In genomic region chr13:58638950-58639349, GRCm38 (mm10) we compare ENCODE assay signal across 9 mouse cellular contexts. TPM values are rescaled to one million over a fixed set of nuclear protein-coding genes. Genes with fewer than 3 reads are reported as not detected.
A peak's percentile ranks its signal among the peaks of the same experiment; 100 is the strongest.
DNase-seq lines count a peak whose midpoint lies in the region; ATAC-seq and TF ChIP-seq lines count a peak whose summit lies in the region.
"Had no signal": no experiment of that assay in that cellular context is flagged by ENCODE, and none has a peak within 500 bp of the region (broad histone marks: within the 10 kb centered on the region; RNA-seq: fewer than 3 reads in every experiment).

No protein-coding gene starts in this region.

- no peak for TF ChIP-seq POLR2A in testis, adult 2 months (IDR thresholded peaks at IDR 0.05; ENCODE audit: control insufficient read depth, low read depth, low read length)

- peak; percentile 75 for ATAC-seq in frontal cortex, adult (ENCODE audit: low TSS enrichment)

- peak; percentile 31; the same call in 1 of the 2 replicates for TF ChIP-seq CTCF in testis, adult 2 months (IDR thresholded peaks at IDR 0.05; ENCODE audit: control insufficient read depth, insufficient read depth, insufficient replicate concordance, low read depth, low read length)

- H3K27ac ChIP-seq in testis, adult 2 months (ENCODE audit: control insufficient read depth, insufficient read depth, low read depth, low read length) = no peak overlapping the region
- H3K27ac ChIP-seq: midbrain, embryonic 12.5 days had no signal

- peaks cover 5% of the 10 kb centered on the region for H3K4me1 ChIP-seq in testis, adult 2 months (ENCODE audit: control insufficient read depth, insufficient read depth, low read length)

- no peaks in the 10 kb centered on the region for H3K27me3 ChIP-seq in testis, adult 2 months (ENCODE audit: control insufficient read depth, insufficient read depth, low read length)

- no peak overlapping the region for H3K4me3 ChIP-seq in testis, adult 2 months (ENCODE audit: control insufficient read depth, low read depth, low read length)
- H3K4me3 ChIP-seq: midbrain, embryonic 12.5 days had no signal

- no peaks in the 10 kb centered on the region for H3K36me3 ChIP-seq in testis, adult 2 months (ENCODE audit: control insufficient read depth, insufficient read depth, low read length)
- H3K36me3 ChIP-seq: midbrain, embryonic 12.5 days had no signal

- DNase-seq in ovary, postnatal 14 days (ENCODE audit: low spot score) = peak; percentile 29
- no peak for DNase-seq in ovary, adult 18-20 months (ENCODE audit: low spot score)
- DNase-seq in cerebellum, adult 11 months = peak; percentile 66
- DNase-seq in layer of hippocampus, adult 9-11 months = peak; percentile 73
- peak; percentile 50 for DNase-seq in mesoderm, embryonic 11.5 days (ENCODE audit: low read depth, low spot score)
- no peak for DNase-seq in spleen, postnatal 14 days (ENCODE audit: low spot score in 2 of 2)

RNA-seq across cellular contexts. Expression of gene Slc28a3, which starts 28.3 kb away (rescaled TPM):
- polyA plus RNA-seq in testis, adult 2 months (2012; rRNA removed) = 1.5 and 2.0 TPM in 2 replicates
- polyA plus RNA-seq: midbrain, embryonic 12.5 days had no signal

Comparison
In these comparisons a context has a peak if more than half of its experiments do, and no peak if none do; other contexts are left out.
1. DNase-seq: peak in ovary, postnatal 14 days (single experiment), cerebellum, adult 11 months (single experiment), layer of hippocampus, adult 9-11 months (single experiment) and mesoderm, embryonic 11.5 days (single experiment); none in ovary, adult 18-20 months (single experiment) and spleen, postnatal 14 days (0 of 2).